Mouse (Mus musculus) lung, embryonic 16.5 days (tissue): ENCODE results near the gene Dusp1. TPM values are rescaled to one million over a fixed set of nuclear protein-coding genes. Genes with fewer than 3 reads are reported as not detected.

Experiments
- ATAC-seq: fragments of 200-750 bp; cut with Nextera tagmentation; 2 replicates; pipeline ENCODE4 v1.8.0; 2017; ENCODE audit warnings: low read depth, mild to moderate bottlenecking, moderate library complexity
- H3K27ac ChIP-seq: fragments of 300-500 bp; sonication (generic); 2 replicates; pipeline ENCODE4 v1.5.1; 2014; ENCODE audit warnings: mild to moderate bottlenecking, control low read depth, low read length
- H3K27me3 ChIP-seq: fragments of 300-500 bp; sonication (generic); 2 replicates; pipeline ENCODE4 v1.6.1; 2014; ENCODE audit warnings: low read depth, low read length, mixed read lengths; ENCODE audit not compliant: control insufficient read depth, insufficient read depth
- H3K36me3 ChIP-seq: fragments of 300-500 bp; sonication (generic); 2 replicates; pipeline ENCODE4 v1.6.1; 2014; ENCODE audit warnings: low read length; ENCODE audit not compliant: control insufficient read depth, insufficient read depth
- H3K4me1 ChIP-seq: fragments of 300-500 bp; sonication (generic); replicated peaks from 2 replicates; pipeline ENCODE4 v1.6.1; 2014; ENCODE audit warnings: low read length, mixed read lengths; ENCODE audit not compliant: control insufficient read depth, insufficient read depth
- H3K4me2 ChIP-seq: fragments of 300-500 bp; sonication (generic); 2 replicates; pipeline ENCODE4 v1.6.1; 2014; ENCODE audit warnings: low read depth, low read length, control low read depth
- H3K4me3 ChIP-seq: fragments of 300-500 bp; sonication (generic); 2 replicates; pipeline ENCODE4 v1.5.1; 2014; ENCODE audit warnings: mild to moderate bottlenecking, low read length, control low read depth
- H3K9ac ChIP-seq: fragments of 300-500 bp; sonication (generic); 2 replicates; pipeline ENCODE4 v1.6.1; 2014; ENCODE audit warnings: low read length, control low read depth
- H3K9me3 ChIP-seq: fragments of 300-500 bp; sonication (generic); 2 replicates; pipeline ENCODE4 v1.6.1; 2016; ENCODE audit warnings: low read length; ENCODE audit not compliant: control insufficient read depth
- WGBS: fragments of 180-500 bp; shearing (Covaris S2); extraction: QIAGEN DNeasy Blood & Tissue Kit; methylation state at CpG from one replicate; pipeline ENCODE4 v1.1.7; 2014; 5-methylcytosine and 5-hydroxymethylcytosine counted together
- polyA plus RNA-seq: library from polyadenylated mRNA; unstranded; fragments of >200 nt; fragmentation: Nextera tagmentation; extraction: Ambion mirVana; gene quantifications from 2 replicates; pipeline ENCODE4 v1.2.1, GENCODE M21; 2015

The Dusp1 gene
- polyA plus RNA-seq, 1 experiment from 2014 or later, result 28.4 TPM

DNA sequence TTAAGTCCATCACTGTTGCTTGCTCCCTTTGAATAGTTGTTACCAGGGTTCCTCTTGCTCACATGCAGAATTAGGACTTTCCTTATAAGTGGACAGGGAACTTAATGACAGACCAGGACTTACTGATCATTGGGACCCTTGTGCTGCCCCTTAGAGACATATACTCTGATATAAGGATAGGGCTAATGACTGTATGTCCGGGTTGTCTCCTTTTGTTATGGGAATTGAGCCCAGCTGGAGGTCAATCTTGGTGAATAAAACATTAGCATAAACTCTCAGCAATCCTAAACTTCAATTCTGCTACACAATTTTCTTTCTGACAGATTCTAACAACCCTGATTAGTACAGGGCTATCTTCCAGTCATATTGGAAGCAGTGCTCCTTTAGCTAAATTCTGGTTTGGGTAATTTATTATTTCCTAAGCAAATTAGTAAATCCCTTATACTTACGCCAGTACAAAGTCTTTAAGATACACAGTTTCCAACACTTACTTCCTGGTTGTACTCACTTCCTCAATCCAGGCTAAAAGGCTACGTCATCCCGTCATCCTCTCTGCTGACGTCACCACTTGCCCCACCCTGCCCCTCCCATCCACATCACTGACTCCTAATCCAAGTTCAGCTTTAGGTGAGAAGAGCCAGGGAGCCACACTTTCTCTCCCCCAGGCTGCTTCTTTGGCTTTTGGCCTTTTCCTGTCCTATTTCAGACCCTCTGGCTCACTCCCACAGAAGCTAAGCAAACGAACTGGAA, 24.0 kb downstream of the Dusp1 start:
- Histone ChIP-seq H3K27me3 (no peaks in the 10 kb centered on the region), H3K9ac (no peak overlapping the region), H3K27ac (no peak overlapping the region), H3K4me1 (peaks cover 9% of the 10 kb centered on the region), H3K4me3 (no peak overlapping the region), H3K36me3 (no peaks in the 10 kb centered on the region), H3K9me3 (no peaks in the 10 kb centered on the region), H3K4me2 (peak overlapping the region; percentile 6; the same call in 1 of the 2 replicates)
- WGBS, result 19% methylated on average over 6 of the region's 6 CpGs
- peak; percentile 56; the same call in 1 of the 2 replicates for ATAC-seq

DNA sequence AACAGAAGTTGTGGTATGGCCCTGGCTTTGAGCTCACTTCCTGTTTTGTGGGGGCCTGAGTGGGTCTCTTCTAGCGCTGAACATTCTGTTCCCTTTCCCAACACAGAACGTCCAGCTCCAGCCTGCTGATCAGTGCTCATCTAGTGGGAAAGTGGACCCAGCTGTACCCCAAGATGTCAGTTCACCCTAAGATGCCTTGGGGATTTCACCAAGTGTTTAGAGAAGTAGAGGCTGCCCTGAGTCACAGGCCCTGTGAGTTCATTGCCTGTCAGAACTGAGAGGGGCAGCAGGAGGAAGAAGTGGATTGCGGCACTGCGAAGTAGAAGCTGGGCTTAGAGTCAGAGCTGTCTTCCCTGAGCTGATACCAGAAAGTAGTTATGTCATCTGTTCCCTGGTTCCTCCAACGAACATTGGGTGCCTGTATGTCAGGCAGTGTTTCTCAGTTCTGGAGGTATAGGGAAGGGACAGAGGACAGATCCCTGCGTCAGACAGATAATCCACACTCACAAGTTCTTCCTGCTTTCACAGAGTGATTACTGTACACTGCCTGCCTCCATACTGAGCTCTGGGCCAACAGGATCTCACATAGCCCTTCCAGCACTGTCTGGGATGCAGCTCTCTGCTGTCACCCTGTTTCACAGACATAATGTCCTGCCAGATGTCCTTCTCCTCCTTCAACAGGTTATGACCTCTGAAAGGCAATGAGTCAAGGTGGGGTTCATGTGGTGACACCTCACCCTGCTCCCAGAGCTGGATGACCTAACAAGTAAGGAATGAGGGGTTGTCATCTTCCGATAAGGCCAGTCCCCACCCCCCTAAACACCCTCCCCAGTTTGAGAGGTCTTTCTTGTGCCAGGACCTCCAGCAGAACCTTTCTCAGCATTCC, 26.4 kb downstream of the Dusp1 start:
- Histone ChIP-seq H3K36me3 (no peaks in the 10 kb centered on the region), H3K27me3 (no peaks in the 10 kb centered on the region), H3K4me1 (peaks cover 5% of the 10 kb centered on the region; the same call in 1 of the 2 replicates), H3K27ac (no peak overlapping the region), H3K4me3 (no peak overlapping the region), H3K4me2 (no peak overlapping the region), H3K9me3 (no peaks in the 10 kb centered on the region), H3K9ac (no peak overlapping the region)
- no peak for ATAC-seq
- WGBS, result 65% methylated on average over 7 of the region's 7 CpGs

GRCm38 (mm10) chr17:26534695-26535094, 27.2 kb downstream of the Dusp1 start:
- H3K4me2 ChIP-seq, result no peak overlapping the region
- H3K27ac ChIP-seq, result no peak overlapping the region
- no peaks in the 10 kb centered on the region for H3K9me3 ChIP-seq
- 80% methylated on average over 5 of the region's 5 CpGs for WGBS
- no peak for ATAC-seq
- H3K4me3 ChIP-seq, result no peak overlapping the region
- no peaks in the 10 kb centered on the region for H3K27me3 ChIP-seq
- peaks cover 7% of the 10 kb centered on the region for H3K4me1 ChIP-seq
- no peak overlapping the region for H3K9ac ChIP-seq
- H3K36me3 ChIP-seq, result no peaks in the 10 kb centered on the region

GRCm38 (mm10) chr17:26533871-26534372, 28.0 kb downstream of the Dusp1 start:
- H3K4me2 ChIP-seq, result no peak overlapping the region
- H3K27ac ChIP-seq, result peak overlapping the region; percentile 37
- no peaks in the 10 kb centered on the region for H3K36me3 ChIP-seq
- H3K27me3 ChIP-seq, result no peaks in the 10 kb centered on the region
- H3K9me3 ChIP-seq, result no peaks in the 10 kb centered on the region
- no peak overlapping the region for H3K9ac ChIP-seq
- H3K4me3 ChIP-seq, result no peak overlapping the region
- peaks cover 7% of the 10 kb centered on the region for H3K4me1 ChIP-seq
- WGBS, result 56% methylated on average over 5 of the region's 5 CpGs
- 0 out of 2 replicates have a peak, but pooled peaks have one; percentile 27 for ATAC-seq

- no peak for ATAC-seq
- no peak overlapping the region for H3K27ac ChIP-seq
- WGBS, result 55% methylated on average over 4 of the region's 4 CpGs
Observed at GRCm38 (mm10) chr17:26532476-26533045, 29.4 kb downstream of the Dusp1 start.

GRCm38 (mm10) chr17:26531395-26532027, 30.4 kb downstream of the Dusp1 start:
- Histone ChIP-seq H3K9me3 (no peaks in the 10 kb centered on the region), H3K36me3 (no peaks in the 10 kb centered on the region), H3K27ac (no peak overlapping the region), H3K4me3 (no peak overlapping the region), H3K4me1 (peaks cover 5% of the 10 kb centered on the region), H3K27me3 (no peaks in the 10 kb centered on the region), H3K9ac (no peak overlapping the region), H3K4me2 (no peak overlapping the region)
- WGBS, result 81% methylated on average over 7 of the region's 7 CpGs
- no peak for ATAC-seq

More at GRCm38 (mm10) chr17:26532476-26533045, 29.4 kb downstream of the Dusp1 start:
- Histone ChIP-seq H3K36me3 (no peaks in the 10 kb centered on the region), H3K4me3 (no peak overlapping the region), H3K4me1 (peaks cover 5% of the 10 kb centered on the region), H3K4me2 (no peak overlapping the region), H3K9ac (no peak overlapping the region), H3K27me3 (no peaks in the 10 kb centered on the region), H3K9me3 (no peaks in the 10 kb centered on the region)

- Histone ChIP-seq H3K27ac (peak overlapping the region; percentile 29; the same call in 1 of the 2 replicates), H3K9me3 (no peaks in the 10 kb centered on the region)
- WGBS, result 28% methylated on average over 3 of the region's 3 CpGs
Observed at GRCm38 (mm10) chr17:26530590-26531081, 31.3 kb downstream of the Dusp1 start.

DNA sequence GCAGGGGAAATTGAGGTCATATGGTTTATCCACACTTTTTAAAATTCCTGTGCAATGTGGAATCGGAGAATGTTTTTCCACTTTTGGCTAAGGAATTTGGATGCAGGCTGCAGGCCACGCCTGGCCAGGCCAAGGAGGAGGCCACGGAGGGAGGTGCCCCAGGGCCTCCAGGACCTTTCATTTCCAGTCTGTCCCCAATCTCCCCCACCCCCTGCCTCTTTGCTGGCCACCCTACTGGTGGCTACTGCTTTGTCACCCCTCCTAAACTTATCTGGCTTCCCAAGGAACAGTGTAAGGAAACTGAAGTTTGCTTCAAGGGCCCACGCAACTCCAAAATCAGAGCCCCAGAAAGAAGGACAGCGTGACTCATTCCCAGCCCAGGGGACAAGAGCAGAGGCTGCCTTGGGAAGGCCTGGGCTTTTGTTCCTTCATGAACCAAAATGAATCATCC, 32.1 kb downstream of the Dusp1 start:
- no peaks in the 10 kb centered on the region for H3K9me3 ChIP-seq
- no peak overlapping the region for H3K4me2 ChIP-seq
- H3K4me1 ChIP-seq, result peaks cover 5% of the 10 kb centered on the region
- ATAC-seq, result no peak
- WGBS, result 70% methylated on average over 5 of the region's 5 CpGs
- no peaks in the 10 kb centered on the region for H3K36me3 ChIP-seq
- no peak overlapping the region for H3K9ac ChIP-seq
- no peaks in the 10 kb centered on the region for H3K27me3 ChIP-seq
- H3K27ac ChIP-seq, result no peak overlapping the region
- no peak overlapping the region for H3K4me3 ChIP-seq

More at GRCm38 (mm10) chr17:26530590-26531081, 31.3 kb downstream of the Dusp1 start:
- H3K9ac ChIP-seq, result no peak overlapping the region
- no peak overlapping the region for H3K4me2 ChIP-seq
- no peak overlapping the region for H3K4me3 ChIP-seq
- peaks cover 5% of the 10 kb centered on the region for H3K4me1 ChIP-seq
- ATAC-seq, result peak; percentile 76
- no peaks in the 10 kb centered on the region for H3K36me3 ChIP-seq
- no peaks in the 10 kb centered on the region for H3K27me3 ChIP-seq
